Mouse (Mus musculus) testis, adult 2 months (tissue): ENCODE data around the gene Gm42715. TPM values are rescaled to one million over a fixed set of nuclear protein-coding genes. Genes with fewer than 3 reads are reported as not detected.
A peak's percentile ranks its signal among the peaks of the same experiment; 100 is the strongest.

ENCODE experiments used
- H3K27ac ChIP-seq: fragments of 200-500 bp; 2 replicates; pipeline ENCODE4 v1.5.1; 2012; ENCODE audit warnings: low read depth, low read length; ENCODE audit not compliant: control insufficient read depth, insufficient read depth
- H3K27me3 ChIP-seq: fragments of 200-500 bp; 2 replicates; pipeline ENCODE4 v1.6.1; 2012; ENCODE audit warnings: mild to moderate bottlenecking, low read length, moderate library complexity; ENCODE audit not compliant: control insufficient read depth, insufficient read depth
- H3K36me3 ChIP-seq: fragments of 200-500 bp; 2 replicates; pipeline ENCODE4 v1.6.1; 2012; ENCODE audit warnings: mild to moderate bottlenecking, low read length; ENCODE audit not compliant: control insufficient read depth, insufficient read depth
- H3K4me1 ChIP-seq: fragments of 200-500 bp; 2 replicates; pipeline ENCODE4 v1.6.1; 2012; ENCODE audit warnings: low read length; ENCODE audit not compliant: control insufficient read depth, insufficient read depth
- H3K4me3 ChIP-seq: fragments of 200-500 bp; 2 replicates; pipeline ENCODE4 v1.5.1; 2012; ENCODE audit warnings: low read depth, mild to moderate bottlenecking, low read length, moderate library complexity, mixed read lengths; ENCODE audit not compliant: control insufficient read depth
- CTCF ChIP-seq: fragments of 200-500 bp; IDR thresholded peaks from 2 replicates; pipeline ENCODE4 v1.5.1; 2012; ENCODE audit warnings: low read depth, mild to moderate bottlenecking, inconsistent platforms, low read length, moderate library complexity; ENCODE audit not compliant: control insufficient read depth, insufficient read depth, insufficient replicate concordance
- POLR2A ChIP-seq: fragments of 200-500 bp; IDR thresholded peaks from 2 replicates; pipeline ENCODE4 v1.6.1; 2012; ENCODE audit warnings: low read depth, mild to moderate bottlenecking, inconsistent platforms, low read length, moderate library complexity; ENCODE audit not compliant: control insufficient read depth
- polyA plus RNA-seq: library from polyadenylated mRNA; depleted of rRNA; stranded (reverse); fragments of >200 nt; gene quantifications from 2 replicates; pipeline ENCODE4 v1.2.3, GENCODE M21; 2012

The Gm42715 gene
- polyA plus RNA-seq, 1 experiment: 6.1 TPM

GRCm38 (mm10) chr7:127586149-127586548 is 66.8 kb downstream of the Gm42715 start:
- no peak for TF ChIP-seq CTCF
- peaks cover 7% of the 10 kb centered on the region for H3K36me3 ChIP-seq
- H3K4me1 ChIP-seq: peaks cover 14% of the 10 kb centered on the region
- no peak overlapping the region; the same call in 1 of the 2 replicates for H3K27ac ChIP-seq
- H3K4me3 ChIP-seq: peak overlapping the region; percentile 92
- no peaks in the 10 kb centered on the region for H3K27me3 ChIP-seq

GRCm38 (mm10) chr7:127587196-127587595 is 67.8 kb downstream of the Gm42715 start:
- H3K36me3 ChIP-seq: peaks cover 9% of the 10 kb centered on the region
- peak overlapping the region; percentile 92 for H3K4me3 ChIP-seq
- peaks cover 14% of the 10 kb centered on the region for H3K4me1 ChIP-seq
- peak overlapping the region; percentile 34; the same call in 1 of the 2 replicates for H3K27ac ChIP-seq
- no peak for TF ChIP-seq POLR2A
- TF ChIP-seq CTCF: no peak
- H3K27me3 ChIP-seq: no peaks in the 10 kb centered on the region

- H3K36me3 ChIP-seq: peaks cover 12% of the 10 kb centered on the region
- H3K27me3 ChIP-seq: no peaks in the 10 kb centered on the region
- H3K4me3 ChIP-seq: peak within 1 kb of the TSS; percentile 92
- peak within 1 kb of the TSS; percentile 94 for H3K27ac ChIP-seq
- peaks cover 14% of the 10 kb centered on the region for H3K4me1 ChIP-seq
- TF ChIP-seq POLR2A (peak; percentile 80), CTCF (no peak)
These were observed 68.9 kb downstream of the Gm42715 start, which contains the start of the genes Ccdc189 and Rnf40 for GRCm38 (mm10) chr7:127588011-127588871. Ccdc189 (minus strand) TSS chr7:127588595. Rnf40 (plus strand) TSS chr7:127588767.

- TF ChIP-seq POLR2A: no peak; the same call in 1 of the 2 replicates
- TF ChIP-seq CTCF: no peak
These were observed 69.5 kb downstream of the Gm42715 start for GRCm38 (mm10) chr7:127588901-127589300.

GRCm38 (mm10) chr7:127589637-127590036 is 70.3 kb downstream of the Gm42715 start:
- Histone ChIP-seq H3K27ac (no peak overlapping the region), H3K4me3 (peak overlapping the region; percentile 92), H3K36me3 (peaks cover 16% of the 10 kb centered on the region), H3K27me3 (no peaks in the 10 kb centered on the region), H3K4me1 (peaks cover 14% of the 10 kb centered on the region)
- no peak for TF ChIP-seq POLR2A
- no peak for TF ChIP-seq CTCF

More at GRCm38 (mm10) chr7:127588901-127589300, 69.5 kb downstream of the Gm42715 start:
- peak overlapping the region; percentile 75 for H3K27ac ChIP-seq
- peaks cover 14% of the 10 kb centered on the region for H3K4me1 ChIP-seq
- H3K27me3 ChIP-seq: no peaks in the 10 kb centered on the region
- peaks cover 16% of the 10 kb centered on the region for H3K36me3 ChIP-seq
- H3K4me3 ChIP-seq: peak overlapping the region; percentile 92

- Histone ChIP-seq H3K36me3 (peaks cover 16% of the 10 kb centered on the region), H3K27ac (no peak overlapping the region), H3K4me3 (peak overlapping the region; percentile 65), H3K27me3 (no peaks in the 10 kb centered on the region), H3K4me1 (peaks cover 14% of the 10 kb centered on the region)
- no peak for TF ChIP-seq POLR2A
- TF ChIP-seq CTCF: no peak
These were observed 71.7 kb downstream of the Gm42715 start for GRCm38 (mm10) chr7:127591108-127591507.

- Histone ChIP-seq H3K36me3 (peaks cover 16% of the 10 kb centered on the region), H3K4me3 (peak overlapping the region; percentile 75), H3K4me1 (peaks cover 10% of the 10 kb centered on the region), H3K27me3 (no peaks in the 10 kb centered on the region), H3K27ac (peak overlapping the region; percentile 14)
- TF ChIP-seq CTCF: no peak
- no peak for TF ChIP-seq POLR2A
These were observed 73.2 kb downstream of the Gm42715 start for GRCm38 (mm10) chr7:127592575-127592974.

GRCm38 (mm10) chr7:127596747-127597146 is 77.4 kb downstream of the Gm42715 start:
- H3K27me3 ChIP-seq: no peaks in the 10 kb centered on the region
- peaks cover 11% of the 10 kb centered on the region for H3K36me3 ChIP-seq
- TF ChIP-seq POLR2A: no peak
- no peak for TF ChIP-seq CTCF
- H3K4me1 ChIP-seq: no peaks in the 10 kb centered on the region
- no peak overlapping the region for H3K27ac ChIP-seq
- no peak overlapping the region for H3K4me3 ChIP-seq
